Comparison of ENCODE assay signal across 12 mouse cellular contexts in genomic region chr7:129639833-129640232, GRCm38 (mm10).
"Had no signal": no experiment of that assay in that cellular context is flagged by ENCODE, and none has a peak within 500 bp of the region (broad histone marks: within the 10 kb centered on the region; RNA-seq: fewer than 3 reads in every experiment).

No protein-coding gene starts in this region.

- H3K27ac ChIP-seq: kidney, postnatal 0 days; limb, embryonic 13.5 days; liver, embryonic 14.5 days; neural tube, embryonic 12.5 days; stomach, embryonic 15.5 days had no signal

- H3K9ac ChIP-seq: limb, embryonic 13.5 days; liver, embryonic 14.5 days; neural tube, embryonic 12.5 days; stomach, embryonic 15.5 days had no signal

- ATAC-seq: intestine, embryonic 16.5 days had no signal

- DNase-seq: layer of hippocampus, adult 9-11 months; lung, adult 18-20 months; midbrain, embryonic 14.5 days; spleen, adult 18-20 months; thymus, adult 2 months; thymus, postnatal 25 days had no signal

- H3K4me2 ChIP-seq: limb, embryonic 13.5 days; neural tube, embryonic 12.5 days; stomach, embryonic 15.5 days had no signal

- H3K27me3 ChIP-seq: limb, embryonic 13.5 days; neural tube, embryonic 12.5 days; stomach, embryonic 15.5 days had no signal

- H3K9me3 ChIP-seq: limb, embryonic 13.5 days; neural tube, embryonic 12.5 days; stomach, embryonic 15.5 days had no signal

- H3K4me1 ChIP-seq: neural tube, embryonic 12.5 days; stomach, embryonic 15.5 days had no signal

- H3K4me3 ChIP-seq: limb, embryonic 13.5 days; neural tube, embryonic 12.5 days; stomach, embryonic 15.5 days had no signal
